Mouse (Mus musculus) small intestine, adult 2 months (tissue): Measurements from ENCODE around the gene Tsc22d4. TPM values are rescaled to one million over a fixed set of nuclear protein-coding genes. Genes with fewer than 3 reads are reported as not detected.
A peak's percentile ranks its signal among the peaks of the same experiment; 100 is the strongest.

Experiments used
- H3K27ac ChIP-seq: fragments of 200-500 bp; 2 replicates; pipeline ENCODE4 v1.5.1; 2012; ENCODE audit warnings: low read depth, low read length, control low read depth, inconsistent platforms; ENCODE audit not compliant: insufficient read depth
- H3K27me3 ChIP-seq: fragments of 200-500 bp; 2 replicates; pipeline ENCODE4 v1.6.1; 2012; ENCODE audit warnings: mild to moderate bottlenecking, moderate library complexity, low read length, inconsistent platforms; ENCODE audit not compliant: control insufficient read depth, insufficient read depth
- H3K36me3 ChIP-seq: fragments of 200-500 bp; 2 replicates; pipeline ENCODE4 v1.6.1; 2012; ENCODE audit warnings: mild to moderate bottlenecking, low read length, control low read depth, inconsistent platforms; ENCODE audit not compliant: control insufficient read depth, insufficient read depth
- H3K4me1 ChIP-seq: fragments of 200-500 bp; 2 replicates; pipeline ENCODE4 v1.6.1; 2012; ENCODE audit warnings: low read length, inconsistent platforms, mixed read lengths; ENCODE audit not compliant: control insufficient read depth, insufficient read depth, insufficient read length
- H3K4me3 ChIP-seq: fragments of 200-500 bp; 2 replicates; pipeline ENCODE4 v1.5.1; 2012; ENCODE audit warnings: low read depth, mild to moderate bottlenecking, control low read depth, inconsistent platforms, low read length, moderate library complexity
- CTCF ChIP-seq: fragments of 200-500 bp; IDR thresholded peaks from 2 replicates; pipeline ENCODE4 v1.5.1; 2012; ENCODE audit warnings: low read depth, mild to moderate bottlenecking, control low read depth, inconsistent platforms, low read length, moderate library complexity, mixed read lengths; ENCODE audit not compliant: insufficient replicate concordance, insufficient read length; ENCODE audit errors: extremely low read depth
- POLR2A ChIP-seq: fragments of 200-500 bp; IDR thresholded peaks from 2 replicates; pipeline ENCODE4 v1.6.1; 2012; ENCODE audit warnings: low read depth, mild to moderate bottlenecking, control low read depth, inconsistent platforms, low read length, moderate library complexity
- WGBS: fragments of 180-500 bp; shearing (Covaris S2); methylation state at CpG from one replicate; pipeline ENCODE4 v1.1.7; 2018; 5-methylcytosine and 5-hydroxymethylcytosine counted together
- polyA plus RNA-seq: library from polyadenylated mRNA; depleted of rRNA; stranded (reverse); fragments of >200 nt; gene quantifications from 2 replicates; pipeline ENCODE4 v1.2.3, GENCODE M21; 2012

Tsc22d4 gene
- polyA plus RNA-seq, 1 experiment: 209 TPM

GRCm38 (mm10) chr5:137768475-137768874, 22.9 kb downstream of the Tsc22d4 start:
- no peak overlapping the region for H3K27ac ChIP-seq
- no peaks in the 10 kb centered on the region for H3K4me1 ChIP-seq
- WGBS: 74% methylated on average over 1 of the region's 1 CpGs
- H3K4me3 ChIP-seq: no peak overlapping the region
- TF ChIP-seq CTCF (no peak), POLR2A (no peak)
- H3K27me3 ChIP-seq: no peaks in the 10 kb centered on the region
- no peaks in the 10 kb centered on the region for H3K36me3 ChIP-seq

- 41% methylated on average over 2 of the region's 2 CpGs for WGBS
- Histone ChIP-seq H3K4me3 (no peak overlapping the region), H3K27me3 (no peaks in the 10 kb centered on the region), H3K36me3 (no peaks in the 10 kb centered on the region), H3K4me1 (no peaks in the 10 kb centered on the region), H3K27ac (no peak overlapping the region)
- TF ChIP-seq CTCF (peak; percentile 41; the same call in 1 of the 2 replicates), POLR2A (no peak)
Observed at GRCm38 (mm10) chr5:137770709-137771108, 25.2 kb downstream of the Tsc22d4 start.

GRCm38 (mm10) chr5:137772755-137773154, 27.2 kb downstream of the Tsc22d4 start:
- no peak overlapping the region for H3K27ac ChIP-seq
- no peak for TF ChIP-seq CTCF
- no peak for TF ChIP-seq POLR2A

GRCm38 (mm10) chr5:137775587-137776290, 30.2 kb downstream of the Tsc22d4 start:
- Histone ChIP-seq H3K36me3 (peaks cover 4% of the 10 kb centered on the region; the same call in 1 of the 2 replicates), H3K27me3 (no peaks in the 10 kb centered on the region), H3K4me1 (peaks cover 15% of the 10 kb centered on the region), H3K4me3 (no peak overlapping the region), H3K27ac (no peak overlapping the region)
- WGBS: 95% methylated on average over 2 of the region's 2 CpGs
- TF ChIP-seq CTCF (no peak), POLR2A (no peak)

More at GRCm38 (mm10) chr5:137772755-137773154, 27.2 kb downstream of the Tsc22d4 start:
- no peak overlapping the region for H3K4me3 ChIP-seq
- peaks cover 5% of the 10 kb centered on the region for H3K4me1 ChIP-seq
- H3K27me3 ChIP-seq: no peaks in the 10 kb centered on the region
- no peaks in the 10 kb centered on the region for H3K36me3 ChIP-seq

GRCm38 (mm10) chr5:137776408-137776918, 30.9 kb downstream of the Tsc22d4 start:
- H3K36me3 ChIP-seq: peaks cover 5% of the 10 kb centered on the region; the same call in 1 of the 2 replicates
- no peaks in the 10 kb centered on the region for H3K27me3 ChIP-seq
- H3K4me3 ChIP-seq: no peak overlapping the region
- no peak for TF ChIP-seq CTCF
- TF ChIP-seq POLR2A: no peak
- peaks cover 15% of the 10 kb centered on the region for H3K4me1 ChIP-seq
- WGBS: 10% methylated on average over 5 of the region's 5 CpGs
- H3K27ac ChIP-seq: no peak overlapping the region

- Histone ChIP-seq H3K4me1 (peaks cover 15% of the 10 kb centered on the region), H3K27me3 (no peaks in the 10 kb centered on the region), H3K4me3 (no peak overlapping the region), H3K36me3 (peaks cover 14% of the 10 kb centered on the region; the same call in 1 of the 2 replicates), H3K27ac (peak overlapping the region; percentile 14; the same call in 1 of the 2 replicates)
- WGBS: 28% methylated on average over 7 of the region's 7 CpGs
- TF ChIP-seq CTCF (no peak), POLR2A (no peak)
Observed at GRCm38 (mm10) chr5:137777267-137777845, 31.8 kb downstream of the Tsc22d4 start.

- H3K27me3 ChIP-seq: no peaks in the 10 kb centered on the region
- peaks cover 25% of the 10 kb centered on the region for H3K36me3 ChIP-seq
- H3K4me3 ChIP-seq: peak within 1 kb of the TSS; percentile 72
- peak within 1 kb of the TSS; percentile 69 for H3K27ac ChIP-seq
- H3K4me1 ChIP-seq: peaks cover 16% of the 10 kb centered on the region
- WGBS: under 1% methylated on average over 31 of the region's 31 CpGs
- no peak for TF ChIP-seq CTCF
Observed at GRCm38 (mm10) chr5:137778635-137779034, 33.1 kb downstream of the Tsc22d4 start, which contains the start of gene Ppp1r35. Ppp1r35 (plus strand) TSS chr5:137778849.
